Mouse (Mus musculus) ovary, postnatal 14 days (tissue): ENCODE measurements around the gene Mybpc2.

Experiments used
- DNase-seq: peaks from one replicate; pipeline ENCODE4 v3.0.0; 2022; ENCODE audit warnings: low spot score

Gene Mybpc2

DNA sequence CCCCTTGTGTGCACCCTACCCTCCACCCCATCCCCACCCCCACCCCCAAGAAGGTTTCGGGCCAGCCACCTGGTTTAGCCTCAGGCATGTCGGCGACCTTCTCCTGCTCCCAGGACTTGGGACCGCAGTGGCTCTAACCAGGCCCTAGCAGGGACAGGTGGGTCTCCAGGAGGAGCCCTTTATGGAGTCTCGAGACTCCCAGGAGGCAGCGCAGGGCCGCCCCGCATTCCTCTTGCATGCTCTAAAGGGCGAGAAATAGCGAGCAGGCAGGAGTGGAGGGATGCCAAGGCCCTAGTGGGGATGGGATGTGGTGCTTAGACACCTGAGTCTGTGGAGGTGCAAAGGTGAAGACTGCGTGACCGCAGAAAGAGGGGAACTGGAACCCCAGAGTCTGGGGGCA is at the start of gene Mybpc2:
Mybpc2 (minus strand) TSS at position 155 of the 400 bp plus-strand sequence.
- no peak for DNase-seq

DNA sequence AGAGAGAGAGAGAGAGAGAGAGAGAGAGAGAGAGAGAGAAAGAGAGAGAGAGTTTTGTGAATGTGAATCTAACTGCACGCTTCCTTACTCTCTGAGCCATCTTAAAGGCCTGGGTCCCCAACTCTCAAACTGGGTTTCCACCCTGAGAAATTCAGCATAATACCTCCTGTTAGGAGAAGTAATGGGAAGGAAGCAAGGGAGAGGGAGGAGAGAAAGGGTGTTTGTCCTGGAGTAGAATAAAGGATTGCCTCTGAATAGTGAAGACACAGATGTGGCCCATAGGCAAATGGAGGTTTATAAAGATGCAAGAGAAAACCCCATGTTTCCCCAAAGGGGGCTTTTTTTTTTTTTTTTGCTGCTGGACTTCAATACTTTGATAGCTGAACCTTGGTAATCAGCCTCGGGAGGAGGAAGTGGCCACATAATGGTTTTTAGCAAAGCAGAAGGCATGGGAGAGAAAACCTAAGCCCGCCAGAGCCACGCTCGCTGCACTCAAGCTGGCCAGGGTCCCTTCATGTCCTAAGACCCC is 48.6 kb upstream of the Mybpc2 start:
- no peak for DNase-seq

DNA sequence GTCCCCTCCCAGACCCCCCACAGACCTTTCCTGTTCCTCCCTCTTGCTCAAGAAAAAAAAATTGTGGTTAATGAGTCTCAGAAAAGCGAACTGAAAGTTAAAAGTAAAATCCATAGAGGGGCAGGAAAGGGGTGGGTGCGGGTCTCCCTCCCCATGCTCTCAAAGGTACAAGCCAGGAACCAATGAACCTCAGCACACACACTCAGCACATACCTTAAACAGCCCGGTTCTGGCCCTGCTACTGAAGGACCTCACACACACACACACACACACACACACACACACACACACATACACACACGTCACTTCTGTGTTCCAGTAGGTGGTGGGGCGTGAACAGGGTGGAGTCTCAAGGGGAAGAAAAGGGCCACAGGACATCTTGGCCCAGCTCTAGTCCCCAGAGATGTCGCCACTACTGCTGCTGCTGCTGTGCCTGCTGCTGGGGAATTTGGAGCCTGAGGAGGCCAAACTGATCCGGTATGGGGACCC is 47.8 kb upstream of the Mybpc2 start, which contains the start of gene Napsa:
Napsa (plus strand) TSS at position 168 of the 489 bp plus-strand sequence.
- no peak for DNase-seq

- DNase-seq, result no peak
Measured at GRCm38 (mm10) chr7:44571811-44572210, 47.4 kb upstream of the Mybpc2 start.

DNA sequence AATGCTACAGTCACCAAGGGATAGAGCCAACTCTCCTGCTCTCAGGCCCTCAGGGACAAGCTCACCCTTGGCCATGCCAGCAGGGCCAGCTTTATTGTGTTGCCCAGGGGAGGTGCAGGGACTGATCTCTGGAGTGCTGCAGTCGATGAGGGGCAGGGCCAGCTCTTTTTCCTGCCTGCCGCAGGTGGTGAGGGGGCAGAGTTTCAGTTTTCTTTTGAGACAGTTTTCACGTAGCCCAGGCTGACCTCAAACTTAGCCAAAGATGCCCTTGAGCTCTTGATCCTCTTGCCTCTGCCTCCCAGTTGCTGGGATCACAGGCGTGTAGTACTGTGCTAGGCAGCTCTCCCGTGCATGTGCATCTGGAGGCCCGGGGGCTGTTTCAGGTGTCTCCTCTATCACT is 46.5 kb upstream of the Mybpc2 start:
- no peak for DNase-seq

- no peak for DNase-seq
Measured at GRCm38 (mm10) chr7:44568803-44569202, 44.3 kb upstream of the Mybpc2 start.

GRCm38 (mm10) chr7:44565414-44565813 is 41.0 kb upstream of the Mybpc2 start:
- no peak for DNase-seq

DNA sequence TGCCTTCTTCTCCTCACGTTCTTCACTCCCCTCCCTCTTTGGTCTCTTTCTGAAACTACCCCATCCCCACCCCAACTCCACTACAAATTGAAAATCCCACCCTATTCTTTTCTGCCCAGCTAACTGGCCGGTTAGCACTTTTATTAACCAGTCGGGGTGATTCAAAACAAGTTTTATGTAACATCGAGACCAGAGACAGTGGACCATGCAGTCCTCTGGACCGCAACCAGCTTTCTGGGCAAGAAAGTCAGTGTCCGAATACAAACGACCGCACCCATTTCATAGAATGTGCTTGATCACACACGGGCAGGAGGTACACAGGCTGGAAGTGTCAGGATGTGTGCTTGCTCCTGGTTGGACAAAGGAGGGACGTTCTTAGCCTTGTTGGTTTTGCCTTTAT is 40.0 kb upstream of the Mybpc2 start:
- DNase-seq, result no peak

DNA sequence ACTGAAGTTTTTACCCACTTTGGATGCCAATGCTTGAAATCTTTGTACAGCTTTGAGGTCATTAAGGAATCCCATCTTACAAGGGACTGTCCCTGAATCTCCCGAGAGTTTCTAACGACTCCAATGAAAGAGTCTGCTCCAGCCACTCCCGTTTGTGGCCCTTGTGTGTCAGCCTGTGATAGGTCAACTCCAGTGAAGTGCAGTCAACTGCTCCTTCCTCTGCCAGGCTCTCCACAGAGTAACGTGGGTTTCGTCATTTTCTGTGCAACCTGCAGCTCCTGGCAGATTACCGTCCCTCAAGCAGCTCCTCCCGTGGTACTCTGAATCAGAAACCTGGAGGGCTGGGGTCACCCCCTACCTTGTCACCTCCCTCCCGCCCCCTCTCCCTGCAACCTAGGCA is 38.8 kb upstream of the Mybpc2 start:
- DNase-seq, result no peak

GRCm38 (mm10) chr7:44560435-44561400 is 36.3 kb upstream of the Mybpc2 start:
- peak; percentile 68 for DNase-seq

DNA sequence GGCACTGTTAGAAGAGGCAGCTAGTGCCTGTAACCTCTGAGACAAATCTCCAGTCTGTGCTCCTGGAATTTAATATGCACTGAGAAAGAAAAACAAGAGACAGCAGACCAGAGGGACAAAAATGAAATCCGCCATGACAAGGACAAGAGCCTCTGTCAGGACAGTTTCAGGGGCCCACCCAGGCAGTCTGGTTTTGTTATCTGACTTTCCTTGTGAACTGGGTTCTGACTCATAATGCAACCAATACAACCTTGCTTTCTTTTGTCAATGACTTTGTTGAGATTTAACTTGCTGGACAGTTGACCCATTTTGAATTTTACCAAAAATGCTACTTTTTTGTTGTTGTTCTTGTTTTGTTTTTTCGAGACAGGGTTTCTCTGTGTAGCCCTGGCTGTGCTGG is 33.2 kb upstream of the Mybpc2 start:
- DNase-seq, result no peak

DNA sequence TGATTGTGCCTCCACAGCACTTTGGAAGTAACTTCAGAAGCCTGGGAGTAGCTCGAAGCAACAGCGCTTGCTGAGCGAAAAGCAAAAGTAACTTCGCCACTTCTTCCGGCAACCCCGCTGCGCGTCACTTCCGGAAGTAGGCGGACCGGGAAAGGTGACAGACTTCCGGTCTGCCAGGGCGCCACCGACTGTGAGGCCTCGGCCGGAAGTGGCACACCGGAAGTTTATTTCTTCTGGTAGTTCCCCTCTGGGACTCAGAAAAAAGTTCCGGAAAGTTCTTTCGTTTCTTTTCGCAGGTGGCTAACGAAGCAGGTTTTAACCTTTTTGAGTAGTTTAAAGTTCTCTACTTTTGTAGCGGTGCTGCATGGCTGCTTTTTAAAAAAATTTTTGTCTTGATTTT is 29.4 kb upstream of the Mybpc2 start, which contains the start of gene Nr1h2:
Nr1h2 (minus strand) TSS at position 126 of the 400 bp plus-strand sequence.
- DNase-seq, result peak; percentile 96

DNA sequence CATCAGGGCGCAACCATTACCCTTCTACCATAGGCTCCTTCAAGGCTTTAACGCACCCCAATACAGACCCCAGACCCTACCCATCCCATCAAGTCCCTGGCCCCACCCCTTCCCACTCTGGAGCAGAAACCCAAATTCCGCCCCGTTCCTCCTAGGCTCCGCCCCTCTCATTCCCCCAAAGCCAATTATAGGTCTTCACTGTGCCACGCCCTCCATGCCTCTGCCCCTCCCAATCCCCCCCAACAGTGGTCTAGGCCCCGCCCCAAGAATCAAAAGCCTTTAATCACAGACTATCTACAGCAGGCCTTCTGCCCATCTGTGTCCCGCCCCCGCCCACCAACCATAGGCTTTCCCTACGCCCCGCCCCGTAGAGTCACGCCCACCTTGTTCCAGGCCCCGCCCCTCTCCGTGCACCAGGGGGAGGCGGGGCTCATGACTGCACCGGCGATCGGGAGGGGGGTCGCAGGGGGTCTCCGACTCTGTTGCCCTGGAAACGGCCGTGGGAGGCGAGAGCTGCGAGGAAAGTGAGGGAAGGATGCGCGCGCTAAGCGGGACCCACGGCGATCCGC is 28.8 kb upstream of the Mybpc2 start:
- DNase-seq, result peak; percentile 79

- DNase-seq, result no peak
Measured at GRCm38 (mm10) chr7:44552141-44552908, 27.9 kb upstream of the Mybpc2 start.

DNA sequence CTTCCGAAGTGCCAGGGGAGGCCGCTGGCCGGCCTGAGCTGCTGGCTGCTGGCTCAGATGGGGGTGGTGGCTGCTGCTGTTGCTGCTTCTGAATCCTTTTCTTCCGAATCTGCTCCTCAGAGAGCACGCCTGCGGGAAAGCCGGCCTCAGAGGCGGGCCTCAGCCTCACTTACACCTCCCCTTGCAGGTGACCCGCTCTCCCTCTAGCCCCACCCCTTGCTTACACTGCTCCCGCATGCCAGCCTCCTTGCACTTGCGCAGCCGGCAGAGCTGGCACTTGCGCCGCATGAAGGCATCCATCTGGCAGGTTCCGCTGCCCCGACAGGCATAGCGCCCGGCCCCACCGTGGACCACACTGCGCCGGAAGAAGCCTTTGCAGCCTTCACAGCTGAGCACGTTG is 27.3 kb upstream of the Mybpc2 start:
- no peak for DNase-seq

DNA sequence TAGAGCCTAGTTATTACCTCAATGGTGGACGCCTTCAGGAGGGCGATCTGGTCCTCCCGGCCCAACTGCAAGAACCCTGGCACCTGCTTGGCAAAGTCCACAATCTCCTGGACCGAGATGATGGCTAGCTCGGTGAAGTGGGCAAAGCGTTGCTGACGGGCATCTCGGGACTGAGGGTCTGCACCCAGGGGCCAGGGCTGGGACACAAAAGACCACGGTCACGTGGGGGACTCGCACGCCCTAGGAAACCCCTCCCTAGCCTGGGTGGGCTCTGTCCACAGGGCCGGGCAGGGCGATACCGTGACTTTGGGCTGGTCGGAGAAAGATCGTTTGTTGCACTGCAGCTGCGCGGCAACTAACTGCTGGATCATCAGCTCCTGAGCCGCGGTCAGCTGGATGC is 26.8 kb upstream of the Mybpc2 start:
- no peak for DNase-seq

DNA sequence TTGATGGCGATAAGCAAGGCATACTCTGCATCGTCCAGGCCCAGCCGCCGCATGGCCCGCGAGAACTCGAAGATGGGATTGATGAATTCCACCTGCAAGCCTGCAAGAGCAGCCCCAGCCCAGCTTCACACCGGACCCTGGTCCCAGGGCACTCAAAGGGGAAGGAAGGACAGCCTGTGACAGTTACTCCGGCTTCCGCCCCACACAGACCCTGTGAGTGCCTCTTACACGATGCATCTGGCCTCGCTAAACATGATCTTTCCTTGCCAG is 25.9 kb upstream of the Mybpc2 start:
- no peak for DNase-seq

GRCm38 (mm10) chr7:44549621-44550408 is 25.4 kb upstream of the Mybpc2 start:
- DNase-seq, result no peak

DNA sequence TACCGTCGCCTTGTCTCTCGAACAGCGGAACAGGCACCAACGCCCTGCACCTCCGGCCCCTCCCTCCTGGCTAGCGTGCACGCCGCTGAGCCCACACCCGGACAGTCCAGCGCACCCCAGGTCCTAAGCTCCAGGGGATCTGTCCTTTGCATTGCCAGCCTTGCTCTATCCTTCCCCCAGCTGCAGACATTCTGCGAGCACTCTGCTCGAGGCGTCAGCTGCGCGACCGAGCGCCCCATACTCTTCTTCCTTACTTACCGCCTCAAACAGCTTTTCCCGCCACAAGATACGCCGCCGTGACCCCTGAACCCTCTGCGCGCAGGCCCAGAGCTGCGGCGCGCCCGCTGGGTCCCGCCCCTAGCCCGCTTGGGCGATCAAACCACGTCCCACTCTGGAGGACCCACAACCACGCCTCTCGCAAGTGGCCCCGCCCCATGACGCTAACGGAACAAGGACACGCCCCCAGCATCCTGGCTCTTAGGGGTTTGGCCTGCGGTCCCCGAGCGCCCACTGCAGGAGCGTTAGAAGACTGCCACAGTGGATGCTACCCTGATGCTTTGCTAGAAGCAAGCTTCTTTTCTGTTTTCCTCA is 24.1 kb upstream of the Mybpc2 start, which contains the start of gene Pold1:
Pold1 (minus strand) TSS at position 353 of the 591 bp plus-strand sequence.
- DNase-seq, result peak; percentile 99

- no peak for DNase-seq
Measured at GRCm38 (mm10) chr7:44547725-44548124, 23.3 kb upstream of the Mybpc2 start.

- no peak for DNase-seq
Measured at GRCm38 (mm10) chr7:44547041-44547440, 22.6 kb upstream of the Mybpc2 start.
